Mouse (Mus musculus): Measurements from ENCODE around the gene Cacng8. TPM values are rescaled to one million over a fixed set of nuclear protein-coding genes. Genes with fewer than 3 reads are reported as not detected.

The Cacng8 gene
- polyA plus RNA-seq (2016; fragmentation: Nextera tagmentation; extraction: Ambion mirVana) = 7.9 and 8.6 TPM in 2 replicates

- Histone ChIP-seq H3K4me1 (peaks cover 25% of the 10 kb centered on the region), H3K27me3 (no peaks in the 10 kb centered on the region), H3K4me2 (replicated peaks) (peak within 1 kb of the TSS; percentile 74), H3K9me3 (replicated peaks) (peaks cover 7% of the 10 kb centered on the region; the same call in 1 of the 2 replicates), H3K27ac (peak within 1 kb of the TSS; percentile 48), H3K4me3 (peak within 1 kb of the TSS; percentile 45), H3K36me3 (peaks cover 14% of the 10 kb centered on the region), H3K9ac (peak within 1 kb of the TSS; percentile 67)
- WGBS = 0% methylated on average over 7 of the region's 7 CpGs
- peak; percentile 33 for ATAC-seq (ENCODE audit: low FRiP score)
Observed at GRCm38 (mm10) chr7:3390413-3391080, at the start of gene Cacng8. Gene Cacng8, plus strand, starts transcription at chr7:3390683.

GRCm38 (mm10) chr7:3343861-3344260, 46.6 kb upstream of the Cacng8 start:
- ATAC-seq (ENCODE audit: low FRiP score) = no peak
- Histone ChIP-seq H3K4me1 (no peaks in the 10 kb centered on the region), H3K9me3 (replicated peaks) (no peaks in the 10 kb centered on the region), H3K27ac (no peak overlapping the region), H3K4me2 (replicated peaks) (no peak overlapping the region), H3K27me3 (no peaks in the 10 kb centered on the region), H3K36me3 (peaks cover 80% of the 10 kb centered on the region), H3K4me3 (no peak overlapping the region), H3K9ac (no peak overlapping the region)
- 94% methylated on average over 3 of the region's 3 CpGs for WGBS

- Histone ChIP-seq H3K4me3 (no peak overlapping the region), H3K9ac (no peak overlapping the region), H3K4me2 (replicated peaks) (no peak overlapping the region), H3K36me3 (peaks cover 82% of the 10 kb centered on the region), H3K4me1 (no peaks in the 10 kb centered on the region), H3K27ac (no peak overlapping the region), H3K27me3 (no peaks in the 10 kb centered on the region), H3K9me3 (replicated peaks) (no peaks in the 10 kb centered on the region)
- 92% methylated on average over 3 of the region's 3 CpGs for WGBS
- no peak for ATAC-seq (ENCODE audit: low FRiP score)
Observed at GRCm38 (mm10) chr7:3345301-3345700, 45.2 kb upstream of the Cacng8 start.

GRCm38 (mm10) chr7:3347366-3348287, 42.9 kb upstream of the Cacng8 start:
- no peak overlapping the region for H3K4me2 ChIP-seq (replicated peaks)
- no peak for ATAC-seq (ENCODE audit: low FRiP score)
- H3K9me3 ChIP-seq (replicated peaks) = no peaks in the 10 kb centered on the region
- no peak overlapping the region; the same call in 1 of the 2 replicates for H3K27ac ChIP-seq
- 36% methylated on average over 20 of the region's 20 CpGs for WGBS
- H3K36me3 ChIP-seq = peaks cover 80% of the 10 kb centered on the region
- no peaks in the 10 kb centered on the region for H3K4me1 ChIP-seq
- H3K9ac ChIP-seq = no peak overlapping the region
- H3K4me3 ChIP-seq = no peak overlapping the region
- H3K27me3 ChIP-seq = no peaks in the 10 kb centered on the region

GRCm38 (mm10) chr7:3348326-3348725, 42.2 kb upstream of the Cacng8 start:
- Histone ChIP-seq H3K4me1 (no peaks in the 10 kb centered on the region), H3K9me3 (replicated peaks) (no peaks in the 10 kb centered on the region), H3K27ac (no peak overlapping the region), H3K36me3 (peaks cover 78% of the 10 kb centered on the region), H3K4me3 (no peak overlapping the region), H3K9ac (no peak overlapping the region), H3K4me2 (replicated peaks) (no peak overlapping the region), H3K27me3 (no peaks in the 10 kb centered on the region)
- WGBS = 65% methylated on average over 5 of the region's 5 CpGs
- ATAC-seq (ENCODE audit: low FRiP score) = no peak

- Histone ChIP-seq H3K4me2 (replicated peaks) (no peak overlapping the region), H3K36me3 (peaks cover 72% of the 10 kb centered on the region), H3K27ac (no peak overlapping the region), H3K9me3 (replicated peaks) (no peaks in the 10 kb centered on the region), H3K27me3 (no peaks in the 10 kb centered on the region), H3K4me1 (no peaks in the 10 kb centered on the region), H3K9ac (no peak overlapping the region), H3K4me3 (no peak overlapping the region)
- 91% methylated on average over 9 of the region's 9 CpGs for WGBS
- ATAC-seq (ENCODE audit: low FRiP score) = no peak
Observed at GRCm38 (mm10) chr7:3349775-3350174, 40.7 kb upstream of the Cacng8 start.

- Histone ChIP-seq H3K27ac (no peak overlapping the region), H3K9ac (no peak overlapping the region), H3K4me2 (replicated peaks) (no peak overlapping the region), H3K4me1 (no peaks in the 10 kb centered on the region), H3K36me3 (peaks cover 69% of the 10 kb centered on the region), H3K4me3 (no peak overlapping the region), H3K9me3 (replicated peaks) (no peaks in the 10 kb centered on the region), H3K27me3 (no peaks in the 10 kb centered on the region)
- ATAC-seq (ENCODE audit: low FRiP score) = no peak
- WGBS = 92% methylated on average over 1 of the region's 1 CpGs
Observed at GRCm38 (mm10) chr7:3351536-3351935, 38.9 kb upstream of the Cacng8 start.

- Histone ChIP-seq H3K9me3 (replicated peaks) (no peaks in the 10 kb centered on the region), H3K36me3 (peaks cover 59% of the 10 kb centered on the region), H3K9ac (no peak overlapping the region), H3K27ac (no peak overlapping the region), H3K27me3 (no peaks in the 10 kb centered on the region), H3K4me3 (no peak overlapping the region), H3K4me2 (replicated peaks) (no peak overlapping the region), H3K4me1 (no peaks in the 10 kb centered on the region)
- WGBS = 90% methylated on average over 6 of the region's 6 CpGs
- ATAC-seq (ENCODE audit: low FRiP score) = no peak
Observed at GRCm38 (mm10) chr7:3354850-3355249, 35.6 kb upstream of the Cacng8 start.

GRCm38 (mm10) chr7:3360678-3361077, 29.8 kb upstream of the Cacng8 start:
- peaks cover 8% of the 10 kb centered on the region for H3K27me3 ChIP-seq
- no peak for ATAC-seq (ENCODE audit: low FRiP score)
- no peak overlapping the region for H3K9ac ChIP-seq
- H3K9me3 ChIP-seq (replicated peaks) = no peaks in the 10 kb centered on the region
- no peak overlapping the region for H3K4me3 ChIP-seq
- WGBS = 89% methylated on average over 1 of the region's 1 CpGs
- H3K27ac ChIP-seq = no peak overlapping the region
- H3K4me1 ChIP-seq = no peaks in the 10 kb centered on the region
- H3K36me3 ChIP-seq = peaks cover 53% of the 10 kb centered on the region
- H3K4me2 ChIP-seq (replicated peaks) = no peak overlapping the region

GRCm38 (mm10) chr7:3365547-3366279, 24.8 kb upstream of the Cacng8 start:
- peaks cover 6% of the 10 kb centered on the region for H3K4me1 ChIP-seq
- no peak overlapping the region for H3K9ac ChIP-seq
- H3K36me3 ChIP-seq = peaks cover 31% of the 10 kb centered on the region
- no peaks in the 10 kb centered on the region for H3K9me3 ChIP-seq (replicated peaks)
- no peak overlapping the region for H3K27ac ChIP-seq
- peaks cover 29% of the 10 kb centered on the region for H3K27me3 ChIP-seq
- H3K4me3 ChIP-seq = no peak overlapping the region
- no peak overlapping the region for H3K4me2 ChIP-seq (replicated peaks)
- no peak for ATAC-seq (ENCODE audit: low FRiP score)
- 39% methylated on average over 11 of the region's 11 CpGs for WGBS

- no peaks in the 10 kb centered on the region for H3K9me3 ChIP-seq (replicated peaks)
- peak; percentile 35; the same call in 1 of the 2 replicates for ATAC-seq (ENCODE audit: low FRiP score)
Observed at GRCm38 (mm10) chr7:3366705-3367516, 23.6 kb upstream of the Cacng8 start.

More at GRCm38 (mm10) chr7:3366705-3367516, 23.6 kb upstream of the Cacng8 start:
- H3K4me2 ChIP-seq (replicated peaks) = peak overlapping the region; percentile 14; the same call in 1 of the 2 replicates
- H3K4me1 ChIP-seq = peaks cover 6% of the 10 kb centered on the region
- WGBS = 14% methylated on average over 42 of the region's 42 CpGs
- H3K9ac ChIP-seq = no peak overlapping the region
- H3K4me3 ChIP-seq = no peak overlapping the region
- no peak overlapping the region for H3K27ac ChIP-seq
- peaks cover 26% of the 10 kb centered on the region for H3K36me3 ChIP-seq
- peaks cover 29% of the 10 kb centered on the region for H3K27me3 ChIP-seq

Data from hindbrain, embryonic 12.5 days (tissue).